Mouse (Mus musculus) hindbrain, embryonic 10.5 days (tissue): ENCODE data around the gene Dtx4. TPM values are rescaled to one million over a fixed set of nuclear protein-coding genes. Genes with fewer than 3 reads are reported as not detected.
"Not testable (repeated sequence)": the region's sequence is repeated elsewhere in the genome, so short reads cannot be mapped to it uniquely, and the experiment has no call there.

Experiments used
- DNase-seq: peaks from one replicate; pipeline ENCODE4 v3.0.0-alpha.2; 2017; ENCODE audit warnings: low spot score
- H3K27ac ChIP-seq: fragments of 300-500 bp; sonication (generic); 2 replicates; pipeline ENCODE4 v1.5.1; 2016; ENCODE audit warnings: mild to moderate bottlenecking, moderate library complexity
- H3K27me3 ChIP-seq: fragments of 300-500 bp; sonication (generic); 2 replicates; pipeline ENCODE4 v1.6.1; 2016; ENCODE audit warnings: mild to moderate bottlenecking; ENCODE audit not compliant: poor library complexity, insufficient read depth, severe bottlenecking
- H3K36me3 ChIP-seq: fragments of 300-500 bp; sonication (generic); 2 replicates; pipeline ENCODE4 v1.6.1; 2016; ENCODE audit warnings: mild to moderate bottlenecking, moderate library complexity
- H3K4me1 ChIP-seq: fragments of 300-500 bp; sonication (generic); replicated peaks from 2 replicates; pipeline ENCODE4 v1.6.1; 2016; ENCODE audit warnings: mild to moderate bottlenecking
- H3K4me3 ChIP-seq: fragments of 300-500 bp; sonication (generic); 2 replicates; pipeline ENCODE4 v1.5.1; 2016; ENCODE audit warnings: mild to moderate bottlenecking, moderate library complexity
- H3K9me3 ChIP-seq: fragments of 300-500 bp; sonication (generic); 2 replicates; pipeline ENCODE4 v1.6.1; 2016; ENCODE audit warnings: mild to moderate bottlenecking, moderate library complexity
- WGBS: fragments of 180-500 bp; shearing (Covaris S2); methylation state at CpG from one replicate; pipeline ENCODE4 v1.1.7; 2016; 5-methylcytosine and 5-hydroxymethylcytosine counted together
- polyA plus RNA-seq: library from polyadenylated mRNA; unstranded; fragments of >200 nt; fragmentation: Nextera tagmentation; extraction: Ambion mirVana; gene quantifications from 2 replicates; pipeline ENCODE4 v1.2.1, GENCODE M21; 2016

The Dtx4 gene
- 56.5 and 65.2 TPM in 2 replicates for polyA plus RNA-seq

DNA sequence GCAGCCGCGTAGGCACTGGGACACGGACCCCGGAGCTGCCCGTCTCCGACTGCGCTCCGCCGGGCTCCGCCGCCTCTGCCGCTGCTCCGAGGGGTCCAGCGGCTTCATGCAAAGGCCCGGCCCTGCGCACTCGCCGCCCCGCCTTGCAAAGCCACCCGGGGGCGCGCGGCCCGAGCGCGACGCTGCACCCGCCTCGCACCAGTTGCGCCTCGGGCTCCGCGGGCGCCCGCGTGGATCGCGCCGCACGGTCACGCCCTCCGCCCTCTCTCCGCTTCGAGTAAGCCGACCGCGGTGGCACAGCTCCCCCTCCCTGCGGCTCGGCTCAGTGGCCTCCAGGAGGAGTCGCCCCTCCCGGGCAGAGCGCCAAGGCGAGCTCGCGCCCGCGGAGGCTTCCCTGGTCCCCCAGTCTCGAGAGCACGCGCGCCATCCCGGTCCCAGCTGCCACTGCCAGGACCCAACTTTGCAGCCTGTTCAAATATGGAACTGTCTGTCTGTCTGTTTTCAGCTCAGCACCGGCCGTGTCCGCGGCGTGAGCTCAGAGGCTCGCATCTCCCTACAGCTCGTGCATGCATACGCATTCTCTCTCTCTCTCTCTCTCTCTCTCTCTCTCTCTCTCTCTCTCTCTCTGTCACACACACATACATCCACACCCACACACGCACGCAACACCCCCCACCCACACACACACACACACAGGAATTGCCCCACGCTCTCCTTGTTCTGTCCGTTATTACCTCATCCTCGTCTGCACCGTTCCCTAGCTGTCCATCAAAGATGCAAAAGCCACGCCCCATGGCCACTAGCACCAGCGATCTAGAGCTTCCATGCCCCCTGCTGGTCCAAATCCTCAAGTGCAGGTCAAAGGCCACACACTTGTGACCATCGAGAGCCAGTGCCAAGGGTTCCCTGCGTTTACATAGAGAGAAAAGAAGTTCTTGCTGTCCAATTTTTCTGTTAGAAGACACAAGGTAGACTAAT is at the start of gene Dtx4:
Gene Dtx4 (minus strand): TSS at position 85 of the 978 bp plus-strand sequence.
- Histone ChIP-seq H3K27me3 (no peaks in the 10 kb centered on the region), H3K4me1 (peaks cover 42% of the 10 kb centered on the region), H3K36me3 (peaks cover 21% of the 10 kb centered on the region), H3K4me3 (peak within 1 kb of the TSS; percentile 90), H3K9me3 (no peaks in the 10 kb centered on the region), H3K27ac (peak within 1 kb of the TSS; percentile 100)
- DNase-seq: peak; percentile 95
- under 1% methylated on average over 80 of the region's 80 CpGs for WGBS

DNA sequence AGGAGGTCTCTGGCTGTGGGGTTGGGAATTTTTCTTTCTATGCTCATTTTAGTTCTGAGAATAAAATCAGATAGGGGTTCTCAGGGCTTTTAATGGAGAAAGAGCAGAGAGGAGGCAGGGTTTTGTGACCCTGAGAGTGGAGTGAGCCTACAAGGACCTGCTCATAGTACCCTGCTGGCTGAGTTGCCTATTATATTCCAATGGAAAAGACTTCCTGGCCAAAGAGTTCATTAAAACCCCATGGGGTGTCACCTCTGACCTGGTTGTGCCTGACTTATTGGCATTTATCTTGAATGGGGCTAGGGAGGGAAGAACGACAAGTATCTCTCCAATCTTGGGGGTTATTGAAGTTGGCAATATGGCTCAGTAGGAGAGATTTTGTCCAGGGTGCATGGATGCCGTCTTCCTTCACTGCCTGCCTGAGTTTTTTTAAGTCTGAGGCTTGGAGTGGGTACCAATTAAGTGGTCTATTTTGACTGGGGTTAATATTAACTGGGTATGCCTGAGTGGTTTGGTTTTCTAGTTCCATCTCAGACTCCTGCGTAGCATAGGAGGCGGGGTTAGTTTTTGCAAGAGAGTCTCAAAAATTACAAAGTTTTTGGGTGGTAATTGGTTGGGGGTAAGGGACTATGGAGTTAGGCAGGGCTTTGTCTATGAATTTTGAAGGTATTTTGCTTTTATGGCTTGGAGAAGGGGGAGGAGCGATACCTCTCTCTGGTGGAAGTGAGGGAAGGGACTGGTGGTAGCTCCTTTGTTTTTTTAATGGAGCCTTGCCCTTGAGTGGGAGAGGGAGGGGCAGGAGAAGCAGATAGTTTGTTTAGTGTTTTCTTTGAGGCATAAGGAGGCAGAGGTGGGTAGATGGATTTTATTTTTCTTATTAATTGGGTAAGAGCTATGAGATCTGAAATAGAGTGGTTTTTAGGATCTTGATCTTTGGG is 49.0 kb upstream of the Dtx4 start:
- Histone ChIP-seq H3K9me3 (no peaks in the 10 kb centered on the region), H3K27ac (no peak overlapping the region), H3K36me3 (no peaks in the 10 kb centered on the region), H3K4me3 (no peak overlapping the region), H3K27me3 (no peaks in the 10 kb centered on the region), H3K4me1 (no peaks in the 10 kb centered on the region)
- DNase-seq: no peak
- WGBS: 61% methylated on average over 5 of the region's 5 CpGs

DNA sequence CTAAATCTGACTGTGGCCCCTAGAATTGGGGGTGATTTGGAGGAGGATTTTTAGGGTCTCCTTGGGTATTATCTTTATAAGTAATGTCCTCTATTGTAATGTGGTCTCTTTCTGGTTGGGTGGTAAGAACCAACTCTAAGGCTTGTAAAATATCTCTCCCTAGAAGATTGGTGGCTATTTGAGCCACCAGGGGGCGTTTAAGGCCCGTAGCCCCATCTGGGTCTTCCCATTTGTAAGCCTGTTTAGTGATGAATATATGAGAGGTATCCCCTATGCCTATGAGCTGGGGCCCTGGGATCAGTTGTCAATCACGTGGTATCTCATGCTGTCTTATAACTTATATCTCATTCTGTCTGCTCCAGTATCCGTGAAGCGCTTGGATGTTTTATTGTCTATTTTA is 47.9 kb upstream of the Dtx4 start:
- Histone ChIP-seq H3K9me3 (no peaks in the 10 kb centered on the region), H3K4me1 (no peaks in the 10 kb centered on the region), H3K27ac (no peak overlapping the region), H3K36me3 (no peaks in the 10 kb centered on the region), H3K27me3 (no peaks in the 10 kb centered on the region), H3K4me3 (no peak overlapping the region)
- WGBS: 86% methylated on average over 5 of the region's 5 CpGs
- DNase-seq: peak; percentile 5

DNA sequence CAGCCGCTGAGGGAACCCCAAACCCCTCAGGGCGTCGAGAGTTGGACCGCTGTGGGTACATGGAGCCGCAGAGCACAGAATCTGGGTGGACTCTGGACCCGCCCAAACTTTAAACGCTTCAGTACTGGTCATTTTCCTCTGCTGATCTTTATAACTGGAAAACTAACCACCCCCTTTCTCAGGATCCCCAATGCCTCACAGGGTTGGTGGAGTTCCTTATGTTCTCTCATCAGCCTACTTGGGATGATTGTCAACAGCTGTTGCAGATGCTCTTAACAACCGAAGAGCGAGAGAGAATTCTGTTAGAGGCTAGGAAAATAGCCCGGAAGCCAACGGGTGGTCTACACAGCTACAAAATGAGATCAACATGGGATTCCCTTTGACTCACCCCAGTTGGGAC is 44.2 kb upstream of the Dtx4 start, which contains the start of gene Fam111a:
Gene Fam111a (plus strand): TSS at position 301 of the 400 bp plus-strand sequence.
- not testable (repeated sequence) for DNase-seq, H3K4me3 ChIP-seq, H3K4me1 ChIP-seq, H3K27me3 ChIP-seq, H3K27ac ChIP-seq, H3K9me3 ChIP-seq, H3K36me3 ChIP-seq
- 93% methylated on average over 11 of the region's 11 CpGs for WGBS

DNA sequence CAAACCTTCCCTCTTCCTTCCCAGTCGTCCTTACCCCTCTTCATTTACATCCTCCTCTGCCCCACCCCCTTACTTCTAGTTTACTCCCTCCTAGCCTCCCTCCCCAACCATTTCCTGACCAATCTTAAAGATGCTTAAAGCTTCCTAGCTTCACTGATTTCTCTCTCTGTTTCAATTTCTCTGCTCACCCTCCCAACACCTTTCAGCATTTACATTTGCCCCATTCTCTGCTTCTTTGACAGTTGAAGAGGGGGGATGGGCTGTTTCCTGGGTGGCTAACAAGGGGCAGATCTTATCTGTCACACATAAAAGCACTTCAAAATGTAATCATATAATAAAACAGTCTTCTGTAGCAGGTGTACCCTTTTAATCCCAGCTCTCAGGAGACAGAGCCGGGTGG is 40.4 kb upstream of the Dtx4 start:
- H3K27ac ChIP-seq: no peak overlapping the region

DNA sequence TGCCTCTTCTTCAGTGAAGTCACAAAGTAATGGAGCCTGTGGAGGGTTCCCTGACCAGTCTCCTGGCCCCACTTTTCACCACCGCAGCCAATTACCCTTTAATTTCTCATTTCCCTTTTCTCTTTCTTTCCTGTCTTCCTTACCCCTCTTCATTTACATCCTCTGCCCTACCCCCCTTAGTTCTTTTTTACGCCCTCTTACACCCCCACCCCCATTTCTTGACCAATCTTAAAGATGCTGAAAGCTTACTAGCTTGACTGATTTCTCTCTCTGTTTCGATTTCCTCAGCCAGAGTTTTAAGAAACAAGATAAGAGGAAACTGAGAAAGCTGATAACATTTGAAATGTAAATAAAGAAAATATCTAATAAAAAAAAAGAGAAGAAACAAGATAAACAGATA is 39.5 kb upstream of the Dtx4 start:
- Histone ChIP-seq H3K27ac (no peak overlapping the region), H3K9me3 (no peaks in the 10 kb centered on the region), H3K36me3 (no peaks in the 10 kb centered on the region), H3K27me3 (no peaks in the 10 kb centered on the region), H3K4me1 (no peaks in the 10 kb centered on the region), H3K4me3 (no peak overlapping the region)
- WGBS: 73% methylated on average over 3 of the region's 3 CpGs
- no peak for DNase-seq

More for the DNA sequence above, 40.4 kb upstream of the Dtx4 start:
- H3K4me1 ChIP-seq: no peaks in the 10 kb centered on the region
- no peak overlapping the region for H3K4me3 ChIP-seq
- no peaks in the 10 kb centered on the region for H3K36me3 ChIP-seq
- DNase-seq: no peak
- no peaks in the 10 kb centered on the region for H3K9me3 ChIP-seq
- H3K27me3 ChIP-seq: no peaks in the 10 kb centered on the region
- WGBS: 33% methylated on average over 2 of the region's 2 CpGs

DNA sequence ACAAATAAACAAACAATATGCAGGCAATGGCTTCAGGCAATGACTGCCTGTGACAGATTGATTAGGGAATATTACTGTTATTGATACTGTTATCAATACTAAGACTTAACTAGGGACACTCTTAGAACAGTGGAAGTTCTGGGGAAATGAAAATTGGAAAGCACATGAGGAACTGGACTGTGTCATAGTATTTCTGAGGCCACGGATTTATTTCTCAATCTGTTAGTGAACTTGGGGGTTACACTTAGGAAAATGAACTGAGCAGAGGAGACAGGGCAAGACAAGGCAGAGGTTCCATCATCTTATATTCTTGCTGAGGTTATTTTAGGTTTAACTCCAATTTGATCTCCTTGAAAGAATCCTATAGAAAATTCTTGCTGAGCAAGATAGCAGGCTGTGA is 38.7 kb upstream of the Dtx4 start:
- no peaks in the 10 kb centered on the region for H3K36me3 ChIP-seq
- H3K4me3 ChIP-seq: no peak overlapping the region
- WGBS: 84% methylated on average over 1 of the region's 1 CpGs
- no peak for DNase-seq
- no peaks in the 10 kb centered on the region for H3K4me1 ChIP-seq
- H3K27ac ChIP-seq: no peak overlapping the region
- no peaks in the 10 kb centered on the region for H3K9me3 ChIP-seq
- no peaks in the 10 kb centered on the region for H3K27me3 ChIP-seq

DNA sequence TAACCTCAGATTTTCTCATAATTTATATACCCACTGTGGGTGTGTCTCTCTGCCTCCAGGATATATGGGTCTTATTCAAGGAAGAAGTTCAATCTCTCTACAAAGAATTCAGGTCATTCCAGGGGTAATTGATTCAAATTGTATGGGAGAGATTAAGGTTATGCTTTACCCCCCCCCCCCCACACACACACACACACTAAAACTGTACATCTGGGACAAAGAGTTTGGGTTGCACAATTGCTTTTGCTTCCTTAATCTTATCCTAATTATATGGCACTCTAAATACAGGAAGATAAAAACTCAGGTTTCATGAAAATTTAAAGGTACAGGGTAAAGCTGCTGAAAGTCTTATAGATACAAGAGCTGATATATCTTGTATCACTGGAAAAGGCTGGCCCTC is 35.9 kb upstream of the Dtx4 start:
- Histone ChIP-seq H3K27ac (no peak overlapping the region), H3K27me3 (no peaks in the 10 kb centered on the region), H3K4me1 (no peaks in the 10 kb centered on the region), H3K9me3 (no peaks in the 10 kb centered on the region), H3K36me3 (no peaks in the 10 kb centered on the region), H3K4me3 (no peak overlapping the region)
- no peak for DNase-seq

DNA sequence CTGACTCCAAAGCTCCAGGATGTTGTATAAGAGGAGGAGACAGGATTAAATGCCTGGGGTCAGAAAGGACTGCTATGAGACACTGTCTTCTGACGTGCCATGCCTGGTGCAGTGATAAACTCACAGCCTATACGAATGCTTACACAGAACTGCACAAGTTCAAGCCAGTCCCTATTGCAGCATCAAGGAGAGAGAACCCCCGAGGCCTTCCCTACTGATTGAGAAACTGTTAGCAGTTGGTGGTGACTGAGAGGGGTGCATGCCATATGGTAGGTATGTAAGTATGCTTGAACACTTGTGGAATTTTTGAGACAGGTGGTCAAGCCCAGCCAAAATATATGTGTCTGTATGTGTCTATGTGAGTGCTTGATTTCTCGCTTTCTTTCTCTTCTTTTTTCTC is 22.1 kb upstream of the Dtx4 start:
- Histone ChIP-seq H3K4me3 (no peak overlapping the region), H3K9me3 (no peaks in the 10 kb centered on the region), H3K4me1 (no peaks in the 10 kb centered on the region), H3K27ac (no peak overlapping the region), H3K27me3 (no peaks in the 10 kb centered on the region), H3K36me3 (no peaks in the 10 kb centered on the region)
- WGBS: 58% methylated on average over 4 of the region's 4 CpGs
- no peak for DNase-seq

DNA sequence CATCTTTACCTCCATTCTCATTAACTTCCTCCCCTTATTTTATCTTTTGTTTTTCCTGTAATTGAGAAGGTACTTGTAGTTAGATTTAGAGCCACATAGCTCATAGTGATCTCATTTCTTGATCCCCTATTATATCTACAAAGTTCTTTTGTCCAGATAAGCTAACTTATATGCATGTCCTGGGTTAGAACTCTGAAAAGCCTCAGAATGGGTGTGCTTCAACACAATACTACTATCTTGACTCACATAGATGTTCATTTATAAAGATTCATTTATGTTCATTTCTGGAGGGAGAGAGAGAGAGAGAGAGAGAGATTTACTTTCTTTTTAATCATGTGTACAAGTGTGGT is 17.3 kb upstream of the Dtx4 start:
- Histone ChIP-seq H3K36me3 (no peaks in the 10 kb centered on the region), H3K9me3 (no peaks in the 10 kb centered on the region), H3K27me3 (no peaks in the 10 kb centered on the region), H3K4me1 (no peaks in the 10 kb centered on the region), H3K4me3 (peak overlapping the region; percentile 59), H3K27ac (peak overlapping the region; percentile 87; the same call in 1 of the 2 replicates)
- DNase-seq: no peak

DNA sequence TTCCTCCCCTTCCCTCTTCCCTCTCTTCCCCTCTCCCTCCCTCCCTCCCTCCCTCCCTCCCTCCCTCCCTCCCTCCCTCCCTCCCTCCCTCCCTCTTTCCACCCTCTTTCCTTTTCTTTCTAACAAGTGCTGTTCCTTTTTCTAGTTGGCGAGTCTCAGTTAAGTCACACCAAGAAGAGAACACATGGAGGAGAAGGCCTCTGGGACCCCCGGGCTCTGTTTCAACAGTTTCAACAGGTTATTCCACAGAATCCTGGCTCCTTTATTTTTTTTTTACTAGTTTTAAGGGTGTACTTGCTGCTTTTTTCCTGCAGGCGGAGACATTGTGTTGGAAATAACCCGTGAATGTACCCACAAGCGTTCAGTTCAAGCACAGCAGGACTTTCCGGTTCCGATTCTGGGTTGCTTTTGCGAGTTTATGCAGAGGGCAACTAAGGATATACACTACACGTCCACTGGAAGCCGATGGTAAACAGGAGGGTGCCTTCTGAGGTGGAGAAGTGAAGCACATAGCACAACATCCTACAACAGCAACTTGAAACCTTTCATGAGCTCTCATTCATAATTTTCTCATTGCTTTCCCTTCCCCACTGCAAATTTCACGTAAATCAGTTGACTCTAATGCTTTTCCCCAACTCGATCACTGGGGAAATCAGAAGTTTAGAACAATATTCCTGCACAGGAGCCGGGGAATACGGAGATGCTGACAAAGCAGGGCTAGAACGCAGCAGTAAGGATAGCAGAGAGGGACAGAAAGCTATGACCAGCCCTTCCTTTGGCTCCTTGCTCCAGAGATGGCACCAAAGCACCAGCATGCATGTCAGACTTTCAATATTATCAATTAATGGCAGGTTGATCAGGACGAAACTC is 16.7 kb upstream of the Dtx4 start:
- DNase-seq: peak; percentile 64
- WGBS: 3% methylated on average over 16 of the region's 16 CpGs
- Histone ChIP-seq H3K27ac (peak overlapping the region; percentile 87), H3K9me3 (no peaks in the 10 kb centered on the region), H3K4me3 (peak overlapping the region; percentile 59), H3K36me3 (no peaks in the 10 kb centered on the region), H3K27me3 (no peaks in the 10 kb centered on the region), H3K4me1 (no peaks in the 10 kb centered on the region)

DNA sequence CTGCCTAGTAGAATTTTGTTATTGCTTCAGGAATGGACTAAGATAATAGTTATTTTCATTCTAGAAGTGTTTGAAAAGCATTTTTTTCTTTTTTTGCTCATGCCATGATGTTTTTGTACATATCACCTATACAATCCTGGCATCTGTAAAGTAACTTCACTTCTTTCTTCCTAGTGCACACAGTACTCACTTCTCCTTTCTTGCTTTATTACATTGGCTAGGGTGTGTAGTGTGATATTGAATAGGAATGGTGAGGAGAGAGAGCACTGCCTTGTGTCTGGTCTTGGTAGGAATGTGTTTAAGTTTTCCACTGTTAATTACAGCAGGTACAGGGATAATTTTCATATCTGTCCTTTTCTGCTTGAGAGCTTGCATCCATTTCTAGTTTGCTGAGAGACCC is 13.4 kb upstream of the Dtx4 start:
- Histone ChIP-seq H3K27ac (no peak overlapping the region), H3K9me3 (no peaks in the 10 kb centered on the region), H3K4me3 (no peak overlapping the region), H3K36me3 (no peaks in the 10 kb centered on the region), H3K27me3 (no peaks in the 10 kb centered on the region), H3K4me1 (no peaks in the 10 kb centered on the region)
- DNase-seq: no peak
